Mouse (Mus musculus) lung, adult 2 months (tissue): ENCODE results near the gene Hykk.

Source experiments
- CTCF ChIP-seq: fragments of 200-500 bp; IDR thresholded peaks from 2 replicates; pipeline ENCODE4 v1.5.1; 2011; ENCODE audit warnings: mild to moderate bottlenecking, low read length, control low read depth; ENCODE audit not compliant: insufficient read depth
- POLR2A ChIP-seq: fragments of 200-500 bp; IDR thresholded peaks from 2 replicates; pipeline ENCODE4 v1.6.1; 2011; ENCODE audit warnings: low read depth, mild to moderate bottlenecking, control low read depth, low read length, borderline replicate concordance; ENCODE audit errors: extremely low read depth

DNA sequence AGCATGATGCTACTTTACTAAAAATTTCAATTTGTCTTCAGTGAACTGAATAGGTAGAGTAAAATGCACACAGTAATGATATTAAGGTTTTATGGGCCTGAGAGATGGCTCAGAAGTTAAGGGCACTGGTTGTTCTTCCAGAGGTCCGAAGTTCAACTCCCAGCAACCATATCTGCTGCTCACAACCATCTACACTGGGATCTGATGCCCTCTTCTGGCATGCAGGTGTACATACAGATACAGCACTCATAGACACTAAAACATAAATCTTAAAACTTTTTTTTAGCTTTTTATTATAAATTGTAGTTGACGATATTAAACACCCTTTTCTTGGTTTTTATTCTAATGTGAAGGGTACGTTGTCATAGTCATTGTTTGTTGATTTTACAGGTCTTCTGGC, 20.0 kb upstream of the Hykk start:
- TF ChIP-seq CTCF (no peak), POLR2A (no peak)
